Mouse (Mus musculus) stomach, embryonic 15.5 days (tissue): ENCODE results near the gene Rnase12. TPM values are rescaled to one million over a fixed set of nuclear protein-coding genes. Genes with fewer than 3 reads are reported as not detected.

ENCODE experiments used
- ATAC-seq: fragments of 200-750 bp; cut with Nextera tagmentation; 2 replicates; pipeline ENCODE4 v1.8.0; 2017; ENCODE audit warnings: low read depth, moderate number of reproducible peaks, moderate TSS enrichment; ENCODE audit not compliant: insufficient read depth, low FRiP score
- H3K27ac ChIP-seq: fragments of 300-500 bp; sonication (generic); 2 replicates; pipeline ENCODE4 v1.5.1; 2015; ENCODE audit warnings: mild to moderate bottlenecking, inconsistent platforms
- H3K27me3 ChIP-seq: fragments of 300-500 bp; sonication (generic); replicated peaks from 2 replicates; pipeline ENCODE4 v1.6.1; 2015; ENCODE audit warnings: inconsistent platforms
- H3K36me3 ChIP-seq: fragments of 300-500 bp; sonication (generic); 2 replicates; pipeline ENCODE4 v1.6.1; 2015; ENCODE audit warnings: inconsistent platforms
- H3K4me1 ChIP-seq: fragments of 300-500 bp; sonication (generic); 2 replicates; pipeline ENCODE4 v1.6.1; 2015; ENCODE audit warnings: inconsistent platforms
- H3K4me2 ChIP-seq: fragments of 300-500 bp; sonication (generic); 2 replicates; pipeline ENCODE4 v1.6.1; 2015; ENCODE audit warnings: mild to moderate bottlenecking, inconsistent platforms
- H3K4me3 ChIP-seq: fragments of 300-500 bp; sonication (generic); replicated peaks from 2 replicates; pipeline ENCODE4 v1.5.1; 2015; ENCODE audit warnings: inconsistent platforms
- H3K9ac ChIP-seq: fragments of 300-500 bp; sonication (generic); 2 replicates; pipeline ENCODE4 v1.6.1; 2015; ENCODE audit warnings: inconsistent platforms
- H3K9me3 ChIP-seq: fragments of 300-500 bp; sonication (generic); 2 replicates; pipeline ENCODE4 v1.6.1; 2016; ENCODE audit warnings: inconsistent platforms
- WGBS: fragments of 180-500 bp; shearing (Covaris S2); methylation state at CpG from one replicate; pipeline ENCODE4 v1.1.7; 2015; 5-methylcytosine and 5-hydroxymethylcytosine counted together
- polyA plus RNA-seq: library from polyadenylated mRNA; unstranded; fragments of >200 nt; fragmentation: Nextera tagmentation; extraction: Ambion mirVana; gene quantifications from 2 replicates; pipeline ENCODE4 v1.2.1, GENCODE M21; 2015

Rnase12 gene
- polyA plus RNA-seq, 1 experiment from 2014 or later = 0.83 TPM

GRCm38 (mm10) chr14:51092073-51092620 lies 34.7 kb upstream of the Rnase12 start:
- no peaks in the 10 kb centered on the region for H3K9me3 ChIP-seq
- no peak for ATAC-seq
- no peaks in the 10 kb centered on the region for H3K27me3 ChIP-seq
- peaks cover 2% of the 10 kb centered on the region for H3K4me1 ChIP-seq
- H3K27ac ChIP-seq = peak overlapping the region; percentile 28; the same call in 1 of the 2 replicates
- H3K4me3 ChIP-seq = peak overlapping the region; percentile 76; the same call in 1 of the 2 replicates
- H3K9ac ChIP-seq = no peak overlapping the region
- peak overlapping the region; percentile 79 for H3K4me2 ChIP-seq
- no peaks in the 10 kb centered on the region for H3K36me3 ChIP-seq
- 48% methylated on average over 8 of the region's 8 CpGs for WGBS

- peaks cover 2% of the 10 kb centered on the region for H3K4me1 ChIP-seq
- H3K27me3 ChIP-seq = no peaks in the 10 kb centered on the region
- H3K4me2 ChIP-seq = peak within 1 kb of the TSS; percentile 79
- ATAC-seq = peak; percentile 33; the same call in 1 of the 2 replicates
- H3K9ac ChIP-seq = peak within 1 kb of the TSS; percentile 48
- H3K9me3 ChIP-seq = no peaks in the 10 kb centered on the region
- no peaks in the 10 kb centered on the region for H3K36me3 ChIP-seq
- H3K27ac ChIP-seq = peak within 1 kb of the TSS; percentile 93
- 6% methylated on average over 33 of the region's 33 CpGs for WGBS
- peak within 1 kb of the TSS; percentile 76 for H3K4me3 ChIP-seq
Measured at GRCm38 (mm10) chr14:51090921-51091900, 33.8 kb upstream of the Rnase12 start, which contains the start of the genes Rnase4 and Ang. Gene Rnase4, plus strand, starts transcription at chr14:51091077. Gene Ang, plus strand, starts transcription at chr14:51091150.

GRCm38 (mm10) chr14:51090077-51090781 lies 32.8 kb upstream of the Rnase12 start:
- peak; percentile 19; the same call in 1 of the 2 replicates for ATAC-seq

GRCm38 (mm10) chr14:51089674-51090076 lies 32.2 kb upstream of the Rnase12 start:
- peak overlapping the region; percentile 76 for H3K4me3 ChIP-seq
- no peaks in the 10 kb centered on the region for H3K9me3 ChIP-seq
- H3K9ac ChIP-seq = peak overlapping the region; percentile 39; the same call in 1 of the 2 replicates
- no peaks in the 10 kb centered on the region for H3K27me3 ChIP-seq
- peaks cover 2% of the 10 kb centered on the region for H3K4me1 ChIP-seq
- H3K27ac ChIP-seq = peak overlapping the region; percentile 93
- no peak; the same call in 1 of the 2 replicates for ATAC-seq
- peak overlapping the region; percentile 79 for H3K4me2 ChIP-seq
- WGBS = under 1% methylated on average over 15 of the region's 15 CpGs
- no peaks in the 10 kb centered on the region for H3K36me3 ChIP-seq

More at GRCm38 (mm10) chr14:51090077-51090781, 32.8 kb upstream of the Rnase12 start:
- H3K4me1 ChIP-seq = peaks cover 2% of the 10 kb centered on the region
- peak overlapping the region; percentile 76 for H3K4me3 ChIP-seq
- WGBS = under 1% methylated on average over 27 of the region's 27 CpGs
- peak overlapping the region; percentile 48; the same call in 1 of the 2 replicates for H3K9ac ChIP-seq
- H3K27ac ChIP-seq = peak overlapping the region; percentile 93
- peak overlapping the region; percentile 79 for H3K4me2 ChIP-seq
- no peaks in the 10 kb centered on the region for H3K9me3 ChIP-seq
- no peaks in the 10 kb centered on the region for H3K36me3 ChIP-seq
- no peaks in the 10 kb centered on the region for H3K27me3 ChIP-seq

GRCm38 (mm10) chr14:51088970-51089673 lies 31.7 kb upstream of the Rnase12 start:
- H3K4me2 ChIP-seq = peak overlapping the region; percentile 79
- H3K27me3 ChIP-seq = no peaks in the 10 kb centered on the region
- H3K9me3 ChIP-seq = no peaks in the 10 kb centered on the region
- peak overlapping the region; percentile 48 for H3K9ac ChIP-seq
- peak; percentile 94 for ATAC-seq
- peak overlapping the region; percentile 76 for H3K4me3 ChIP-seq
- H3K36me3 ChIP-seq = no peaks in the 10 kb centered on the region
- H3K27ac ChIP-seq = peak overlapping the region; percentile 93
- WGBS = 0% methylated on average over 34 of the region's 34 CpGs
- H3K4me1 ChIP-seq = peaks cover 2% of the 10 kb centered on the region

- ATAC-seq = peak; percentile 44
- Histone ChIP-seq H3K4me2 (peak overlapping the region; percentile 79), H3K9me3 (no peaks in the 10 kb centered on the region), H3K4me1 (peaks cover 6% of the 10 kb centered on the region), H3K36me3 (no peaks in the 10 kb centered on the region), H3K27ac (peak overlapping the region; percentile 93), H3K9ac (peak overlapping the region; percentile 48), H3K4me3 (peak overlapping the region; percentile 76), H3K27me3 (no peaks in the 10 kb centered on the region)
- 0% methylated on average over 23 of the region's 23 CpGs for WGBS
Measured at GRCm38 (mm10) chr14:51088166-51088969, 30.9 kb upstream of the Rnase12 start.

- peak overlapping the region; percentile 93; the same call in 1 of the 2 replicates for H3K27ac ChIP-seq
- no peak for ATAC-seq
Measured at GRCm38 (mm10) chr14:51087762-51088161, 30.3 kb upstream of the Rnase12 start.

GRCm38 (mm10) chr14:51085911-51086310 lies 28.4 kb upstream of the Rnase12 start:
- Histone ChIP-seq H3K4me1 (0 out of 2 replicates have a peak, but pooled peaks cover 3% of the 10 kb centered on the region), H3K36me3 (no peaks in the 10 kb centered on the region), H3K9me3 (no peaks in the 10 kb centered on the region), H3K27me3 (no peaks in the 10 kb centered on the region), H3K27ac (no peak overlapping the region), H3K4me3 (no peak overlapping the region), H3K9ac (no peak overlapping the region), H3K4me2 (no peak overlapping the region)
- ATAC-seq = no peak
- WGBS = 76% methylated on average over 4 of the region's 4 CpGs

More at GRCm38 (mm10) chr14:51087762-51088161, 30.3 kb upstream of the Rnase12 start:
- Histone ChIP-seq H3K27me3 (no peaks in the 10 kb centered on the region), H3K9ac (no peak overlapping the region), H3K4me2 (peak overlapping the region; percentile 79), H3K4me1 (peaks cover 6% of the 10 kb centered on the region), H3K9me3 (no peaks in the 10 kb centered on the region), H3K36me3 (no peaks in the 10 kb centered on the region), H3K4me3 (peak overlapping the region; percentile 76)
- 13% methylated on average over 9 of the region's 9 CpGs for WGBS

- no peak for ATAC-seq
- Histone ChIP-seq H3K36me3 (no peaks in the 10 kb centered on the region), H3K4me3 (no peak overlapping the region), H3K4me1 (0 out of 2 replicates have a peak, but pooled peaks cover 3% of the 10 kb centered on the region), H3K4me2 (no peak overlapping the region), H3K27ac (no peak overlapping the region), H3K9ac (no peak overlapping the region), H3K9me3 (no peaks in the 10 kb centered on the region), H3K27me3 (no peaks in the 10 kb centered on the region)
- 78% methylated on average over 2 of the region's 2 CpGs for WGBS
Measured at GRCm38 (mm10) chr14:51085086-51085485, 27.6 kb upstream of the Rnase12 start.

- Histone ChIP-seq H3K27me3 (no peaks in the 10 kb centered on the region), H3K4me1 (0 out of 2 replicates have a peak, but pooled peaks cover 3% of the 10 kb centered on the region), H3K27ac (no peak overlapping the region), H3K36me3 (no peaks in the 10 kb centered on the region), H3K4me2 (peak overlapping the region; percentile 73), H3K9ac (no peak overlapping the region), H3K9me3 (no peaks in the 10 kb centered on the region), H3K4me3 (peak overlapping the region; percentile 55)
- ATAC-seq = no peak
- WGBS = 11% methylated on average over 7 of the region's 7 CpGs
Measured at GRCm38 (mm10) chr14:51083805-51084204, 26.3 kb upstream of the Rnase12 start.
